Mouse (Mus musculus): ENCODE results near the gene Smarca2.

DNA sequence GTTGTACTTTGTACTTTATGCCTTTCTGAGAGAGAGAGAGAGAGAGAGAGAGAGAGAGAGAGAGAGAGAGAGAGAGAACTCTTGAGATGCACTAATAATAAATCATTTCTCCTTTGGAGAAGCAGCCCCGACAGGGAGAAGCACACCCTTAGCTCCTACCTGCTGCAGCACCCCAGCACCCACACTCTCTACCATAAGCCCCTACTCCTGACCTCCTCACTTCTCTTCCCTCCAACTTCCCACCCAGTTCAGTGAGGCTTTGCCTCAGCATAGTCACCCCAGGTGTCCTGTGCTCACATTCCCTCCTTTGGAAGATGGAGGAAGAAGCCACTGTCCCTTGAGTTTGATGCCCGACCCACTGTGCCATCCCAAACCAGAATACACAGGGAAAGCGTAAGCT is 40.2 kb downstream of the Smarca2 start:
- TF ChIP-seq POLR2A (IDR thresholded peaks at IDR 0.05; ENCODE audit: borderline replicate concordance, insufficient read depth, low read length) (no peak), CTCF (IDR thresholded peaks at IDR 0.05; ENCODE audit: borderline replicate concordance, insufficient read depth, low read depth, low read length) (no peak)
